Mouse (Mus musculus): Measurements from ENCODE around the gene Nat8f4.

DNA sequence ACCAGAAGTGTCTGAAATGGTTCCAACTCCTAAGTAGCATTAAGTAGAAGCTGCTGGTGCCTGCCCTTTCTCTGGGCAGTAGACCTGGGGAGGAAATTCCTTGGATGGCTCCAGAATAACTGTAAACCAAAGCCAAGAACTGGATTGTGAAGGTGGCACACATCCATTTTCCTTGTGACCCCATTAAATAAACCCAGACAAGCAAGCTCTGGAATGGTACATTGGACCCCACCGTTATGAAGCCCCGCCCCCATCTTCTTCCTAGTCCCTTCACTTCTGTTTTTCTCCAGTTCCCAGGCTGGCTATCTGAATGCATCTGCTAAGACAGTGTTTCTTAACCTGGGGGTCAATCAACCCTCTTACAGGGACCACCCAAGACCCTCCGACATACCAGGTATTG is 6.9 kb upstream of the Nat8f4 start, which contains the start of gene Tprkb:
- no peak for TF ChIP-seq CTCF (IDR thresholded peaks at IDR 0.05; ENCODE audit: control insufficient read depth, insufficient read depth, insufficient read length)
- TF ChIP-seq MAX (IDR thresholded peaks at IDR 0.05), result no peak
